Mouse (Mus musculus) G1E-ER4 (cell line): ENCODE measurements around the gene Dnah12. TPM values are rescaled to one million over a fixed set of nuclear protein-coding genes. Genes with fewer than 3 reads are reported as not detected.

Experiments
- GATA1 ChIP-seq: IDR thresholded peaks from one replicate; pipeline ENCODE4 v1.8.0; 2012; ENCODE audit warnings: low read length, inconsistent platforms
- polyA plus RNA-seq: library from polyadenylated mRNA; stranded (reverse); fragments of >175 nt; gene quantifications from 2 replicates; pipeline ENCODE4 v1.2.3, GENCODE M21; 2012

Dnah12 gene
- polyA plus RNA-seq, 1 experiment = 0.01 TPM

DNA sequence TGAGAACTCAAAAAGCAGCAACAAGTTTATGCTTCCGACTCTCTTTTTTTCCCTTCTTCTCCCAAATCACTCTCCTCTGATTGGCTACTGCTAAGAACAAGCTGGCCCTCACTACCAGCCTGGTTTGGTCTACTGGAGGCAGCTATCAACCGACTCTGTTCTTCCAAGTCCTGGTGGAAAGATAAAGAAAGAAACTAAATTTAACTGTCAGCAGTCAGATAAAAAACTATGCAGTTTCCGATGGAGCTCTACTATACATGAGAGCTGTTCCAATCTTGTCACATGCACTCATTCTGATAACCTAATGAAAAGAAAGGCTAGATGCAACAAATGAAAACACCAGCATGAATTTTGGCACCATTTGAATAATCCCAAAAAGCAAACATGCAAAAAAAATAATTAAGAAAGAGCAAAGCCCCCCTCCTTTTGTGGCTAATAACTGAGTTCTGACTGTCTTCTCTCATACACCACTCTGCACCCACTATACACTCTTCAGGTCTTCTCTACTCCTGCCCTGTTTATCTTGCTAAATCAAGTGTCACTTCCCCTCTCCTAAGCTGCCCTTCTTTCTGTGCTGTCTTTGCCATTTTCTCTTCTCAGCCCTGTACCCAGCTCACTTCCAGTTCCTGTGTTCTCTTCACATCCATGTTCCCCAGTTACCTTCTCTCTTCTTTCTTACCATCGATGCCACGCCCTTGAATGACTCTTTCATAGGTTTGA lies 230.8 kb downstream of the Dnah12 start:
- no peak for TF ChIP-seq GATA1

DNA sequence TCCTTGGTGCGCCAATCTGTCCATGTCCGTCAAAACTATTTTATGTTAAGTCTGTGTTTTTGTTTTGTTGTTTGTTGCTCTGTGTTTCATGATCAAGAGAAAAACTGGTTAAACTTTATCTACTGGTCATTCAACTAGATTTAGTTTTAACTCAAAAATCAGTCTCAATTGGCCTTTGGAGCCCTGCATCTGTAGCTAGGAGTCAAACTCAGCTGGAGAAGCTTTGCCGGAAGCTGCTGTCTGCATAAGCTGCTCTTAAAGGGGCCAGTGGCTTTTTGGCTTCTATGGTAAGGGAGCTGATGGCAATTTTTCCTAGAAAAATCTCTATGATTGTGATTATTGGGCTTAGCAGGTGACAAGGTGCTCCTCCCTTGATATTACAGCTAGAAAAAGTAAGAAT lies 241.8 kb downstream of the Dnah12 start:
- no peak for TF ChIP-seq GATA1

DNA sequence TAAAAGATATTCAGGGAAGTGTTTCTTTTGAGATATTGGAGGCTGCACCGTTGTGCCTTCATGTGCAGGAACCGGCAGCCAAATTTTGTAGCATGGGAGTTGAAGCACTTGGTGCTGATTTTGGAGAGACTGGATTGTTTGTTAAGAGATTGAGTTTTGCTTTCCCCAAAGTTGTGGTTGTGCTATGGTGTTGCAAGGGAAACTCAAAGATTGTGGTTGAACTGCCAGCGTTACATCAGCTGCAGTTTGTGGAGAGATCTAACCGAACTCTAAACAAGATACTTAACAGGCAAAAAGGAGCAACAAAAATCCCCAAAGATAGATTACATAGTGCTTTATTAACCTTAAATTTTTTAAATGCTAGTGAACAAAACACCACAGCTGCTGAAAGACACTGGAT lies 242.5 kb downstream of the Dnah12 start:
- no peak for TF ChIP-seq GATA1

Other genes starting within 250 kb of the Dnah12 start
- gene Slmap, start 158.3 kb upstream of the Dnah12 start, polyA plus RNA-seq = 60.1 and 67.3 TPM in 2 replicates
- gene Dennd6a, start 119.4 kb upstream of the Dnah12 start, polyA plus RNA-seq = 9.9 and 15.5 TPM in 2 replicates
- gene Arf4, start 55.2 kb upstream of the Dnah12 start, polyA plus RNA-seq = 196 and 223 TPM in 2 replicates
- gene Pde12, start 23.4 kb upstream of the Dnah12 start, polyA plus RNA-seq = 15.2 and 18.8 TPM in 2 replicates
- gene Asb14, start 201.3 kb downstream of the Dnah12 start, polyA plus RNA-seq = not detected in 2 replicates